Mouse (Mus musculus) retina, postnatal 7 days (tissue): ENCODE data around the gene App.
A peak's percentile ranks its signal among the peaks of the same experiment; 100 is the strongest.

Source experiments
- DNase-seq: peaks from one replicate; pipeline ENCODE4 v3.0.0-alpha.2; 2012; ENCODE audit warnings: low read depth, low spot score

The App gene

DNA sequence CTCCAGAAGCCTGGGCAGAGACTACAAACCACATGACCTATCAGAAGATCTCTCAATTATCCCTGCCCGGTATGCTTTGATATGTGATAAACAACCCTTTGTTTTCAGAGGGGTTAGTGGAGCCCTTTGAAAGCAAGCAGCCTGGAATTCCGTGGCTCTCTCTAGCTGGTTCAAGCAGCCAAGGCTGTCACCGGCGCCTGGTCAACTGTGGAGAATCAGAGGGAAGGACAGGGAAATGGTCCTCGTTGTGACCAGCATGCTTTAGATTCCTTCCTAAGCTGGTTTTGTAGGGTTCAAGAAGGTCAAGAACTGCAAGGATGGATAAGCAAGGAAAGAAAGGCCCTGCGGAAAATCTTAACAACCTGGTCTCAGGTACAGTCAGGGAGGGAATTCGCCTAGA, 21.9 kb downstream of the App start:
- no peak for DNase-seq

DNA sequence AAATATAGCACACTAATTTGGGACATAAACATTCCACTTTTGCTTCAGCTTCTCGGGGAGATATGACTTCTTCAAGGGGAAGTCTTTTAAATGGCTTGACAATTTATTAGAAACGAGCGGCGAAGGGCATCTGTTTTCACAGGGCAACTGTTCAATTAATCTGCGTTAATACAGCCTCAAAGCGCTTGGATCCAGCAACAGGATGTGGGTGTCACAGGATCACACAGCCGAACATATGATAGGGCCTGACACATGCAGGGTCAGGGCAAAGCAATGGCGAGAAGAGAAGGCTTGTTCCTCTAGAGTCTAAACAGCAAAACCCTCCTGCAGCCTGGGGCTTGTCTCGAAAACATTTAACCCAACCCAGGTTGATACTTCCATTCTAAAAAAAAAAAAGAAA, 22.7 kb downstream of the App start:
- DNase-seq, result no peak

DNA sequence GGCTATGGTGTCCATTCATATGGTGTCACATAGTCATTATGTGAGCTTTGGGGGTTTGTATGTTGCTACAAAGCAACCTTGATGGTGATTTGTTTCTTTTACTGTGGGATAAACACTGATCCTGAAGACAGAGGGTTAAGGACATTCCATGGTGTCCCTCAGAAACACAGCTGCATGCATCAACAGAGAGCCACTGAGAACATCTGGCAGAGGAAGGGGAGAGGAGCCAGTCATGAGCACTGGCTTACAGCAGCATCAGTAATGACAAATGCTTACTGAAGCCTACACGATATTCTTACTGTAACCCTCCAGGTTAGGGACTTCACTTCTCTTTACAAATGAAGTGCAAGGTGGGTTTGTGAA, 24.1 kb downstream of the App start:
- DNase-seq, result no peak

DNA sequence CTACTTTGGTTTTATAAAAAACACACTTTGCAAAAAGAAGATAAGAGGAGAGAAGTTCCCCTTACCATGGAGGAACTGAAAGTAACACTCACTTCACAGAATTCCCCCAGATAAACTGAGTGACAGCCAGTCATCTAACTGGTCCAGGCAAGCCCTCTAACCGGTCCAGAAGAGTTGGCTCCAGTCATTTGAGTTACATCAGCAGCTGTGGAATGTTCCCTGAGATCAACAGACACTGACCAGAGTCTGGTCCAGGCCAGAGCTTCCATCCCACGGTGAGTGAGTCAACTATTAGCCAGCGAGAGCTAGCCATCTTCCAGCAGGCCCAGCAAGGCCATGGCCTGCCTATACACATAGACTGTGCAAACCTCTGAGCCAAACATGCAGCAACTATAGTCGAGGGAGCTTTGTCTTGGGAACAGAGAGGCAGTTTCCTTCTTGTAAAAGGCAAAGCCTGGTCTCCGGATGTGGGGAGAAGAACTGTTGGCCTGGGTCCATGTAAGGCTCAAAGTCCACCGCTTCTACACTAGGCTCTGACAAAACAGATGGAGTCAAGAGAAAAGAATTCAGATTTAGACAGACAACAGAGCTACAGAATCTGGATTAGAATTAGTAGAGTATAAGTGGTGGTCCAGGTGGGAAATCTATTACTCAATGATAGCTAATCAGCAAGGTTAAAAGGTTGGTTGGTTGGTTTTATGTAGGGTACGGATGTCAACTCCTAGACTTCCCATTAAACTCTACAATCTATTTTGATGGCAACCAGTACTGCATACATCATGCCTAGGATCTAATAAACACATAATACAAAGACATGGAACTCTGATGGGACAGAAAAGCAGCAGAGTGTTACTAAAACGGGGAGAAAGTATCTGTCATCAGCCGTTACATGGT, 24.7 kb downstream of the App start:
- DNase-seq, result no peak

DNA sequence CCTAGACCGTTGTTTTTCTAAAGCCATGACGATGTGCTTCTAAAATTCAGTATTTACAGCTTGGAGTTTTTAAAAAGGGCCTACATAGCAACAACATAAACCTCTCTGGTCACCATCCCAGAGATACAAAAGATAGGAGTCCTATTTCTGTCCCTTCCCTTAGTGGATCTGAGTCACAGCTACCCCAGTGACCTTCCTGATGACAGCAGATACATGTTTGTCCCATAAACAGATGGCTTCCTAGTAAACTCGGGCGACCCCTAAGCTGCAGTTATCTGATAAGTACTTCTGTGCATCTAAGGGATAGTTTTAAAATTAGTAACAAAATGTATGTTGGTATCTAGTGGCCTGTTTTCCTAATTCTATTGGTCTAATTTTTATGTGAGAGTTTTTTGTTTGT, 26.1 kb downstream of the App start:
- no peak for DNase-seq

DNA sequence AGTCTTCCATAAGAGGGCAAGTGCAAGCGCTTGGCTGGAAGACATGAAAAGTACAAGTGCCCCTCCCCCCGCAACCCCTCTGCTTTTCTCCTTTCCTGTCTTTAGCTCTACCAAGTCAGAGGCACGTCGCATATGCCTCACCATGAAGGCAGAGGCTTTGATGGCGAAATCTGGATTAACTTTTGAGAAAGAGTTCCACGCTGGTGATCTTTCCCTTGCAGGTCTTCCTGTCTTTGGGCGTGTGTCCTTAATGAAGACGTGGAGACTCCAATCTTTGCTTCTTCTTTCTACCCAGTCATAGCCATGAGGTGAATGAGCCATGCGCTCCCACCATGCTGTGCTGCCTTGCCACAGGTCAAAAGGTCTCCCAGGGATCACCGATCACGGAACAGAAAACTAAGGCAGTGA, 27.8 kb downstream of the App start:
- no peak for DNase-seq

DNA sequence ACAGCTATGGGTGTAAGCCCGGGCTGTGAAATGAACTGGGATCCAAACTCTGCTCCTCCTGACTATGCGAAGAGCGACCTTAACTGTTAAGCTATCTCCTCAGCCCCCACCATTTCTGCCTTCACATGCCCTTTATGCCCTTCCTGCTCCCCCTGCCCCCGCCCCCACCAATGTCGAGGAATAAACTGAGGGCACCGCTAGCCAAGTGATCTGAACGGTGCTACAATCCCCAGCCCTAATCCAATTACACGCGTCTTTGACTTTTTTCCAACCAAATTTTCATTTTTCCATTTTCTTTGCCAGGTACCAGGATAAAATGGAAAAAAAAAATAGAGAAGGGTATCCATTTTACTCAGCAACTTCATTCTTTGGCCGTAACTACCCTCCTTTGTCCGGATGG, 28.2 kb downstream of the App start:
- DNase-seq, result no peak

DNA sequence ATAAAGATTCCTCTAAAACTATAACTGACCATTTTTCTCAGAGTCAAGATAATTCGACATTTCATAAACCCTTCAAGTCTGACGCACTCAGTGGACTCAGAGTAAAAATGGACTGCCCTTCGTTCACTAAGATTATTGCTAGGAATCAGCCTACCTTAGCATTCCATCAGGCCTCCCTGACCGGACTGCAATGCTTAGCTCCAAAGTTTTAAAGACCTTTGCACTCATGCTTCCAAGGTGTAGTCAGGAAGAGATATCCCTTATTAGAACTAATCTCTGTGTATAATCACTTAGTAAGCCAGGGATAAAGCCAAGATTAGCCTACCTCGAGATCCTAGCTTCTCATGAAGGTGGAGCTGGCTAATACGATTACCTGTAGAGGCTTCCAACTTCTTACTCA, 29.2 kb downstream of the App start:
- DNase-seq, result peak; percentile 46

DNA sequence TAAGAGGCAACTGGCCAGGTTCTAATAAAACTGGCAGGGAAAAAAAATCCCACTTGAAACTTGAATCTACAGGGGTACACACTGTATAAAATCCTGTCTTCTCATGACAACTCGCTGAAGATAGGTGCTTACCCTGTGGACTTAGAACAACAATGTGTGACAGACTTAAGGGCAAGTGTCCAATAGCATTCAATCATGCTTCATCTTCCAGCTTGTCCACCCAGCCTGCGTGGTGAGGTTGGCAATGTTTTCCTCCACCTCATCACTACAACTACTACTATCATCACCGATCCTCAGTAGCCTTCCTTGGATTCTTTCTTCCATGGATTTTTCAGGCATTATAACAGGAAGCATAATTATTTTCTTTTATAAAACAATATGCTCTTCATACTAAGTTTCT, 29.7 kb downstream of the App start:
- DNase-seq, result no peak

DNA sequence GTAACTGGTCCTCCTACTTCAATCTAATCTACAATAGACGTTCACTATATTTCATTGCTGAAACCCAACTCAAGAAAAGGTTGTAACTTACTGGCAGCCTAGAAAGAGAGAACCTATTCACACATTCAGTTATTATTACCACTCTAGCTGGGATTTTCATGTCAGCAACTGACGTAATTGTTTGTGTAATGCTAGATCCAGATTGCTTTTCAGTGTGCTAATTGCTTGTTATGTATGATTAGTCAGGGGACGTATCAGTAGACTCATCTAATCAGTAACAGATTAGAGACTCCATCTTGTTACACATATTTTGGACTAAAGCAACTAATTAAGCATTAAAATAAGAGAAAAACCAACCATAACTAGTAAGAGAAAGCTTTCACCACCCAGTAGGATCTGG, 30.4 kb downstream of the App start:
- no peak for DNase-seq

DNA sequence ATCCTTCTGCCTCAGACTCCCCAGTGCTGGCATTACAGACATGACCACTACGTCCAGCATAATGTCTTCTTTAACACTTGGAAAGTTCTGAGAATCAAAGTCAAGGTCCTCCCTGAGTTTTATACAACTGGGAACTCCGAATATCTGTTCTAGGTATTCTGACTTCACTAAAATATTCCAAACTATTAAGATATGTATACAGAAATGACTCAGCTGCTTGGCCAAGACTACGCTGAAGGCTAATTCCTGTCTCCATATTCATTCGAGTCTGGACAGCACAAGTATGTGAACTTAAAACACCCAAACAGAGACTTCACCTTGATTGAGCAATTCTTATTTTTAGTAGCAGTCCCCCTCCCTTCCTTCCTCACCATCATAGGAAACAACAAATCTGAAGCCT, 32.2 kb downstream of the App start:
- DNase-seq, result no peak

DNA sequence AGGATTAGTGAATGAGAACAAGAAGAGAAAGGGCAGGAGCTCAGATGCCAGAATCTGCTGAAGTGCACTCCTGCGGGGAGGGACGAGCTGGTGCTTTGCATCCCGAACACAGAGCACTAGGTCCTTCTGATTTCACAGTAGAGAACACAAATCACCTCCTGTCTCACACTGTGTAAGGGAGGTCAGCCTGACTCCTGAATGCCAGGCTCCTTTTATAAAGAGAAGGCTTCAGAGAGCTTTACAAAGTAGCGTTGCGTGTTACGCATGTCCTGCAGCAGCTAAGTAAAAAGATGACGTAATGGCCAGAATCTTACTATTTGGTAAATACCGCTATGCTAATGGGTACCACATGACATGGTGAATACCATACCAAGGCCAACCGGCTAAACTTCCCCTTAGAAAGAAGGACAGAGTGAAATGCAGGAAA, 34.4 kb downstream of the App start:
- DNase-seq, result no peak

DNA sequence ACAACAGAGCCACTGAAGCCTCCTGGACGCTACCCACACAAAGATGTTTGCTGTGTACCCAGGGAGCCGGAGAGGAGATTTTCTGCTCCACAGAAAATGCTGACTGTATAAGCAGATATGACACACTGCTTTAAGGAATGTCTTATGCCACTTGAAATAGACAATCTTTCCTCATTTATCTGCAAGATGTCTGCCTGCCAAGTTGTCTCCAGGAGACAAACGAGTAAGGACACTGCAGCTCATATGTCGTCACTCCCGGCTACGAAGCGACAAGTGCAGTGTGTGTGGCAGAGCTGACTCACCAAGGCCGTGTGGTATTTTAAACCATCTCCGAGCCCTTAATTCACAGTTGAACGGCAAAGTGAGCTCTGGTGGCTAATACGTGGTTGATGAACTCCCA, 36.2 kb downstream of the App start:
- no peak for DNase-seq

DNA sequence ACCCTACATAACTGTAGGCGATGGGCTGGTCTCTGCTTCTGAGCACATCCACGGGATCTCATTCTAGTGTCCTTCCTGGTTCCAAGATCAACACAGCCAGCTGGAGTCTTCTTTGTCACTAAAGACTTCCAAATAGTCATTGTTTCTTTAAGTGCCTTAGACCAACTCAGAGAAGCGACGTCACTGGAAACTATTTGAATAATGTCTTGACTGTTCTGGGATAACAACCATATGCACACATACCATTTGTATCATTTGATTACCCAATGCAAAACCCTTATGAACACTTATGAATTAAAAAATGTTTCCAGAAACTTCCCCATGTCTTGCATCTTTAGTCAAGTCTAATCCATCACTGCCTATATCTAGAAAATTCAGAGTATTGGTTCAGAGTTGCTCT, 37.5 kb downstream of the App start:
- no peak for DNase-seq

DNA sequence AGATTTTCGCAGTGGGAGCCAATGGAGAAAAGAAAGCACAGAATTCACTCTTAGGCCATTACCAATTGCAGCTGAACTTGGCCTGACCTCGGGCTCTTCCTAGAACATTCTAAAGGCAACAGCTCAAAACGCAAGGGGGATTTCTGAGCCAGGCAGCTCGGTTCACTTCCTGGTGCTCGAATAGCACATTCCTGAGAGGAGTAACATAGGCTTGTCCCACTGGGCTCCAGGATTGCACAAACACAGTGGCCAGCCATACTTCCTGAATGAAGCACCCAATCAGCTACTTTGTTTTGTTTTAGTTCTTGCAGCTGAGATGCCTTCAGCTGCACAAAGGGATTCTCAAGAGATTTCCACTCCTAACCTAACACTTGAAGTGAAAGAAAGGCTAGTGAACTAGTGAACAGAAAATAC, 40.1 kb downstream of the App start:
- no peak for DNase-seq

DNA sequence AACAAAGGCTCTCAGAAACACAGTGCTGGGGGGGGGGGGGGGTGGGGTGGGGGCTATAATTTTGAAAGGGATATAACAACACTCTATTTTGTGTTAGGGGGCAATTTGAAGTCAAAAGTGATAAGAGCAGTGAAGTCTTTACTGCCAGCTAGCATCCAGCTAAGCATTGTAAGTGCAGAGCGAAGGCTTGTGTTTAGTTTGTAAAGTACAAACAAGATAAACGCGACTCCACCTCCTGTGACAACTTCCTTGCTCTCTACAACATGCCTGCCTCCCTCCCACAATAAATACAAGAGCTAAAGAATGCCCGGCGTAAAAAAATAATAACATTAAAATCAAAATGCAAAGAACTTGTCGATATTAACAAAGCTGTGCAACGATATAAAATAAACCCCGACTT, 40.5 kb downstream of the App start:
- no peak for DNase-seq

DNA sequence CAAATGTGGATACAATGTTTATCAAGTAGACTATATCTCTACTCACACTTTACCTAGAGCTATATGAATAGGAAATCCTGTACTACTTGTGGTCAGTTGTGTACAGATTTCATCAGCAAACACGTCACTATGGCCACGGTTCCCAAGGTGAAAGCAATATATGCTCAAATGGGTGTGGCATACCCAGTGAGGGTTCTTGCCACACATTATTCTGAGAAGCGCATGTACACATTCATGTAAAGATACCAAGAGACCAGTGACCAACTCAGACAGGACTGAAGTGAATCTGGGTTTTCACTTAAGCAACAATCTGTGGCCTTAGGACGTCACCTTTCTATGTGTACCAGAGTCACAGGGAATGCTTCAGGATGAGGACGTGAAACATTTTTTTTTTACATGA, 41.4 kb downstream of the App start:
- no peak for DNase-seq

DNA sequence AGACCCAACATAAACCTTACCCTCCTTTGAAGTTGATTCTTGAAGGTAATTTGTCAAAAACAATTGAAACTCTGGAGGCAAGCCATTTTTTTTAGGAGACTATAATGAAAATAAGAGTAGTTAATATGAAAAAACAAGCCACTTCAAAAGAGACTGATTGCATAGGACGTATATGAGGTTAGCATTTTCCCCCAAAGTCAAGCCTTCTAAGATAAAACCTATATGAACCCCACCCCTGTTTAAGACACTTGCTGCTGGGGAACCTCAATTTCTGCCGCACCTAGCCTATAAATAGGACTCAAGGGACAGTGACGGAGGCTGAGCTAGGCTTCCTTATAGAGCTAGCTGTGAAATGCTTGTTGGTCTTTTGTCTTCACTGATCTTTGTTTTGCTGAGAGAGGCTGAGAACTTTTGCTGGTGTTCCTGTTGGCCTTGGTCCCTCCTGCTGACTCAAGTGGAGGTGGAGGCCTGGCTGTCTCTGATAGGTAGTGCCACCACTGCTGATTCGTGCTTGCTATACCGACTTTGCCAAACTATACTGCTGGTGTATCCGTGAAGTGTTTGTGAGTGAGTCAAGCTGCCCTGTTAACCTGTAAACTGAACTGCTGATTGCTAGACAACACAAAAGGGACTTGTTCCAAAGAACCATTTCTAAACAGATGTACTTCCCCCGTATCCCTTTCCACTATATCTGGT, 42.6 kb downstream of the App start:
- no peak for DNase-seq

DNA sequence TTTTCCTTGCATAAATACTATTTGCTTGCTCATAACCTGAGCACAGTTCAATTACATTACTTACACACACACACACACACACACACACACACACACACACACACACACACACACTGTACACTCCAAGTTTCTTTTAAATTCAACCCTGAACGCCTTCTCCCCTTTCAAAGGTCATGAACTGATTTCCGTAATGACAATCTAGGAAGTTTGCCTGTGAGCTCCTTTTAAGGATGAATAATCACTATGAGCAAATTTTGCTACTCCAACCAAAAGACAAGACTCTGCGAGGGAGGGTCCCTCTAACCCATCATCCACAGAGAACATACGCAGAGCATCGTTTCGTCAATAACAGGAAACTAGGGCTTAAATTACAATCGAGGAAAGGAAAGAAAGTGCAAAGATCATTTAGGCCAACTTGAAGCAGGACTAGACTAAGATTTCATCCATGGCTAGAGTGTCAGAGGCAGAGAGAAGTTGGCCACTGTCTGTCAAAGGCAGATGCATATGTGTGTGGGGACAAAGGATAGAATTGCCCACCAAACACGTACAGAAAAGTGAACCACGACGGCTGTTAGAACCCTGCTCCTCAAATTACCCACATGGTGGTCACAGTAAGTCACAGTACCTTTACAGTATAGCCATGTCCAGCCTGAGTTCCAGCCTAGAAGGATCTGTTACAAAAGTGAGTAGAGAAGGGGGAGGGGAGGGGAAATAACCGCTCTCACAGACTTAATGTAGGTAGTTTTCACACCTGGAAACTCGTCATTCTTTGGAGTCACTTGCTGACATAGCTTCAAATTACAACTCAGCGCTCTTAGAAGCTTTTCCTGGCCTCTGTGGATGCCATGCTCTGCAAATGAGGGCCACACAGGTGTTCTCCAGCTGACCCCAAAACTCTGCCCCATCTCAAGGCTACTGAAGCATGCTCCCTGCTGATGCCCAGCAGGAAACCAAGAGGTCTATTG, 44.6 kb downstream of the App start:
- DNase-seq, result no peak

DNA sequence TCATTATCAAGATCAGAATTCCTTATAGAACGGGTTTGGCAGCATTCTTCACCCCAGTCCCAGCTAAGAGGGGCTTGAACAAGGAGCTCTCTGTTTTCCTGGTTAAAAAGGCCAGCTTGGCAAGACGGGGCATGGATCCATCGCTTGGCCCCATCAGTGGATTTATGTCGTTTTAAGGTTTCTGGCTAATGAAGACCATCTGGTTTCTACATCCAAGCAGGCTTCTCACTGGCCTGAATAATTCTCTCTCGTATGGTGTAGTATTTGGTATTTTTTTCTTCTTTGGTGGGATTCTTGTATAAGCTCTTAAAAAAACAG, 45.3 kb downstream of the App start:
- no peak for DNase-seq

DNA sequence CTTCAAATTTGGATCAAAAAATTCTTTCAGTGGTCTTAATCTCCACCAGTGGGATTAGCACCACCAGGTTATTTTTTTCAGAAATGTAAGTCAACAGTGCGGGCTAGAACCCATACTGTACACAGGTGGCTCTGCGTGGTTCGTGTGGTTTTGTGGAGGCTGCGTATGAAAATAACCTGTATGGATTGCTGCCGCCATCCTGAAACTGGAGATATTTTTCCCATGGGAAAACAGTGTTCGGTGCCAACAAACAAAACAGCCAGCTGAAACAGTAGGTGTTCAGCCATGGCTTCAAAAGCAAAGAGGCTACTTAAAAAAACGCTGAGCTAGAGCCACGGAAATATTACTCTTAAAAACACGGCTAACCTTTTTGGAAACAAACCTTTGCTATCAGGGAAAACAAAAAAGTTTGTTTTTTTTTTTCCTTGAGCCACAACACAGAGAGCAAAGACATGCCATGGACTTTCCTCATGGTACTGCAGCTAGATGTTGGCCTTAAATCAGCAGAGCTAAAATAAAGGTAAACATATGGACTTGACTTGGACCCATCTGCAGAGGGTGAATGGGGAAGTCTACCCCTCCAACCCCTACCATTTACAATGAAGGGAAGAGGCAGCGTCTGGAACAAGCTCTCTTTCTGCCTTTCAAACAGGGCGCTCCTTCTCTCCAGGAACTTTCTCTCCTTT, 45.8 kb downstream of the App start:
- no peak for DNase-seq

DNA sequence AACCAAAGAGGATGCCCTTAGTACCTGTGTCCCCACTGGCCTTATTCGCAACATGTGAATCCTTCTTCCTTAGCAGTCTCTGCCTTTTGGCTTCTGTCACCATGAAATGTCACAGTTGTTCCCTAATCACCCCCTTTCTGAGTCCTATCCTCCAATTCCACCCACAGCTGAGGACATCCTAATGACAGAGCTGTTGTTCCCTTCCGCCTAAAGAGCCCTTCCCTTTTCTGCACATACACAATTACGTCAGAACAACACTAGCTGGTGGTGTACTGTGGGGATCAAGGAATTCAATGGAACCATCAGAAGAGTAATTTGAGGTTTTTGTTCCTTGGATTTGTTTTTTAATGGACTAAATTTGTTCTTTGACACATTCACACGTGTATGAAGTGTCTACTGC, 48.9 kb downstream of the App start:
- DNase-seq, result no peak
